Mouse (Mus musculus): ENCODE measurements at regions not wholly inside any gene's neighbourhood (a gene's known extent, or its start where the extent isn't known, plus 50 kb on each side); places are given as distances from the start of the nearest gene placed in this dataset.

- H3K4me1 ChIP-seq (ENCODE audit: control insufficient read depth, insufficient read depth, low read length), result 0 out of 2 replicates have a peak, but pooled peaks cover 4% of the 10 kb centered on the region
- H3K9ac ChIP-seq (replicated peaks; ENCODE audit: low read depth, low read length), result no peak overlapping the region
- no peaks in the 10 kb centered on the region for H3K9me3 ChIP-seq (ENCODE audit: control insufficient read depth, low read length)
- H3K27ac ChIP-seq (ENCODE audit: low read depth, low read length), result no peak overlapping the region
- no peaks in the 10 kb centered on the region for H3K27me3 ChIP-seq (ENCODE audit: control insufficient read depth, insufficient read depth, low read length)
- no peak overlapping the region for H3K4me2 ChIP-seq (ENCODE audit: low read depth, low read length)
- no peaks in the 10 kb centered on the region for H3K36me3 ChIP-seq (ENCODE audit: control insufficient read depth, insufficient read depth, low read length)
- no peak overlapping the region for H3K4me3 ChIP-seq (ENCODE audit: low read depth, low read length)
- ATAC-seq (ENCODE audit: low read depth), result no peak
- WGBS, result 91% methylated on average over 8 of the region's 8 CpGs
Observed at GRCm38 (mm10) chr14:58502890-58503289, 432.5 kb downstream of the Fgf9 start.

DNA sequence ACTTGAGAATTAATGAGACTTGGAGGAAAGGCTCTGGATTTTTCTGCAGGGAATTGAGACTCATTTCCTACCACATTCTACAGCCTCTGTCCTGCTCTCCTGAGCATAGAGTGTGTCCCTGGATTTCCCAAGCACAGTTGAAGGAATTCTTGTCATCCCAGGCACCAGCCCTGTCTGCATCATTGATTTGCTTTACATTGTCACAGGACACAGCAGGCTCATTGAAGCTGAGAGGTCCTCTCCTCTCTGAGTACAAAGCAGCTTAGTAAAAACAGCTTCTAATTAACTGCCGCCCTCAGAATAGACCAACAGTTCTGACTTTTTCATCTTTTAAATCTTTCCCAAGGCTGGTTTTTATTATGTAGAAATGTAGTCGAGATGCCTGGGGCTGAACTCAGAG lies 429.7 kb downstream of the Fgf9 start:
- Histone ChIP-seq H3K4me1 (ENCODE audit: control insufficient read depth, insufficient read depth, low read length) (0 out of 2 replicates have a peak, but pooled peaks cover 4% of the 10 kb centered on the region), H3K4me2 (ENCODE audit: low read depth, low read length) (no peak overlapping the region), H3K9ac (replicated peaks; ENCODE audit: low read depth, low read length) (no peak overlapping the region), H3K36me3 (ENCODE audit: control insufficient read depth, insufficient read depth, low read length) (no peaks in the 10 kb centered on the region), H3K4me3 (ENCODE audit: low read depth, low read length) (no peak overlapping the region), H3K27me3 (ENCODE audit: control insufficient read depth, insufficient read depth, low read length) (no peaks in the 10 kb centered on the region), H3K9me3 (ENCODE audit: control insufficient read depth, low read length) (no peaks in the 10 kb centered on the region), H3K27ac (ENCODE audit: low read depth, low read length) (no peak overlapping the region)
- WGBS, result 7% methylated on average over 2 of the region's 2 CpGs
- no peak for ATAC-seq (ENCODE audit: low read depth)

DNA sequence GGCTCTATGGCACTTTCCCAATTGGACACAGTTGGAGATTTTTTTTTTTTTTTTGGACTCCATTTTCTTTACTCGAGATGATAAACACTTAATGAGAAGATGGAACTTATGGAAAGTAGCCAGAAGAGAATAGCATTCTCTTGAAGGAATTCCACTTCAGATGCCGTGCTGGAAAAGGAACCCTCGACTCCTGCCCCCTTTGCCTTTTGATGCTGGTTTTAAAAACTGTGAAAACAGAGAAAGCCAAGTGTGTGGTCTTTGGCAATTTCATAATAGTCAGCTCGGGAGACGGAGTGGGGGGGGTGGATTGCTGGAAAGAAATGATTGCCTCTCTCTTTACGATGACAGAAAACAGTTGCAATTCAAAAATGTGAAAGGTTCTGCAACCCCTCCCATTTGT lies 429.2 kb downstream of the Fgf9 start:
- no peaks in the 10 kb centered on the region for H3K27me3 ChIP-seq (ENCODE audit: control insufficient read depth, insufficient read depth, low read length)
- H3K4me1 ChIP-seq (ENCODE audit: control insufficient read depth, insufficient read depth, low read length), result 0 out of 2 replicates have a peak, but pooled peaks cover 4% of the 10 kb centered on the region
- no peak overlapping the region for H3K9ac ChIP-seq (replicated peaks; ENCODE audit: low read depth, low read length)
- no peak for ATAC-seq (ENCODE audit: low read depth)
- H3K4me2 ChIP-seq (ENCODE audit: low read depth, low read length), result no peak overlapping the region
- no peak overlapping the region for H3K27ac ChIP-seq (ENCODE audit: low read depth, low read length)
- 33% methylated on average over 6 of the region's 6 CpGs for WGBS
- no peaks in the 10 kb centered on the region for H3K36me3 ChIP-seq (ENCODE audit: control insufficient read depth, insufficient read depth, low read length)
- no peaks in the 10 kb centered on the region for H3K9me3 ChIP-seq (ENCODE audit: control insufficient read depth, low read length)
- H3K4me3 ChIP-seq (ENCODE audit: low read depth, low read length), result no peak overlapping the region

DNA sequence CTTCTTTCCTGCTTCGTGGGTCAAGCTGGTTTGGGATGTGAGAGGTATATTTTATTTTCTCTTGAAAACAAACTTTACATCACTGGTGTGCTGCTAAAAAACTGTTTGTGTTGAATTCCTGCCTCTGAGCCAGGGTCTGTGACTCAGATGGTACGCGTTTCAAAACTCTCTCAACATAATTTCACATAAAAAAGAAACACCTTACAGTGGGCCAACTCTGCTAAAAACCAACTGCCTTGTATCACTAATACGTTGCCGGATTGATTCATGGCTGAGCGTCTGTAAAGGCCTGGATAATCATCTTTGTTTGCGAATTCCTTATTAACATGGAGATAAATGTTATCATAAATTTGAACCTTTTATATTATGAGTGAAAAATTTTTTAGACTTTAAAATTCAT lies 428.7 kb downstream of the Fgf9 start:
- Histone ChIP-seq H3K27me3 (ENCODE audit: control insufficient read depth, insufficient read depth, low read length) (no peaks in the 10 kb centered on the region), H3K4me2 (ENCODE audit: low read depth, low read length) (no peak overlapping the region), H3K27ac (ENCODE audit: low read depth, low read length) (no peak overlapping the region), H3K4me3 (ENCODE audit: low read depth, low read length) (no peak overlapping the region), H3K36me3 (ENCODE audit: control insufficient read depth, insufficient read depth, low read length) (no peaks in the 10 kb centered on the region), H3K4me1 (ENCODE audit: control insufficient read depth, insufficient read depth, low read length) (0 out of 2 replicates have a peak, but pooled peaks cover 4% of the 10 kb centered on the region), H3K9ac (replicated peaks; ENCODE audit: low read depth, low read length) (no peak overlapping the region), H3K9me3 (ENCODE audit: control insufficient read depth, low read length) (no peaks in the 10 kb centered on the region)
- WGBS, result 89% methylated on average over 7 of the region's 7 CpGs
- ATAC-seq (ENCODE audit: low read depth), result no peak

DNA sequence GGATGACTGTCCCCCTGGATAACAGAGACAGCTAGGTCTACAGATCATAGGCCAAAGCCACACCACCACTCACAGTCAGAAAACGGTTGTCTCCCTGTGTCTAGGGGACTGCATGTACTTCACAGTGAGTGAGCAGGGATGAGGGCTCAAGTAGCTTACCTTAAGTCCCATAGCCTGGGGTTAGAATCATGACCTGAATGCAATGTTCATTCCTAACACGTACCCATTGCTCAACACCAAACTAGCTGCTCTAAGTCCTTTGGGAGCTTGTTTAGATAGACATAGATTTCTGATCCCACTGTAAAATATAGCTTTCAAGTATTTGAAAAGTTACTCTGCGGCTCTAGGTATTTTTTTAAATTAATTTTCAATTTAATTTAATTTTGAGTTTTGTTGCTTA lies 426.6 kb downstream of the Fgf9 start:
- 98% methylated on average over 3 of the region's 3 CpGs for WGBS
- H3K4me3 ChIP-seq (ENCODE audit: low read depth, low read length), result no peak overlapping the region
- no peak overlapping the region for H3K4me2 ChIP-seq (ENCODE audit: low read depth, low read length)
- no peak for ATAC-seq (ENCODE audit: low read depth)
- no peaks in the 10 kb centered on the region for H3K9me3 ChIP-seq (ENCODE audit: control insufficient read depth, low read length)
- H3K4me1 ChIP-seq (ENCODE audit: control insufficient read depth, insufficient read depth, low read length), result 0 out of 2 replicates have a peak, but pooled peaks cover 4% of the 10 kb centered on the region
- H3K27ac ChIP-seq (ENCODE audit: low read depth, low read length), result no peak overlapping the region
- H3K27me3 ChIP-seq (ENCODE audit: control insufficient read depth, insufficient read depth, low read length), result no peaks in the 10 kb centered on the region
- H3K9ac ChIP-seq (replicated peaks; ENCODE audit: low read depth, low read length), result no peak overlapping the region
- H3K36me3 ChIP-seq (ENCODE audit: control insufficient read depth, insufficient read depth, low read length), result no peaks in the 10 kb centered on the region

DNA sequence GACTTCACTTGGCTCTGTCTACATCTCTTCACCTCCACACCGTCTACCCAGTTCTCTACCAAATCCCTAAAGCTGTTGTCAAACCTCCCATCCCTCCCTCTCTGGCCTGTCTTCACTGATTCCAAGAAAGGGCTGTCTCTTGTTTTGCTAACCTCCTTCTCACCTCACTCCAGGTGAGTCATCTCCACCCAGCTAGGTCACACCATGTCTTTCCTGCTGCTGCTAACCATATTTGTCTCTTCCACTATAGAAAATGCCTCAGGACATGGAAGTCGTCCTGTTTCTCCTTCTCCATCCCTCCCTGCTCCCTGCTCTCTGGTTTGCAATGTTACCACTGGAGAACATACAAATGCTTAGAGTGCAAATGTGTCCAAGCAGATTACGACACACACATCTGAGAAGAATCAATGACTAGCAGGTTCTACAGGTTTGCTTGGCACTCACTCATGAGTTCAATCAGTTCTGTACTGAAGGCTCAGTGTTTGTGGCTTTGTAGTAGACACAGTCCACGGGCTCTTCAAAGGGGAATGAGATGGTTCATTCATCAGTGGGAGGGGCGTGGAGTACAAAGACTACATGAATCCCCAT lies 424.1 kb downstream of the Fgf9 start:
- ATAC-seq (ENCODE audit: low read depth), result no peak

DNA sequence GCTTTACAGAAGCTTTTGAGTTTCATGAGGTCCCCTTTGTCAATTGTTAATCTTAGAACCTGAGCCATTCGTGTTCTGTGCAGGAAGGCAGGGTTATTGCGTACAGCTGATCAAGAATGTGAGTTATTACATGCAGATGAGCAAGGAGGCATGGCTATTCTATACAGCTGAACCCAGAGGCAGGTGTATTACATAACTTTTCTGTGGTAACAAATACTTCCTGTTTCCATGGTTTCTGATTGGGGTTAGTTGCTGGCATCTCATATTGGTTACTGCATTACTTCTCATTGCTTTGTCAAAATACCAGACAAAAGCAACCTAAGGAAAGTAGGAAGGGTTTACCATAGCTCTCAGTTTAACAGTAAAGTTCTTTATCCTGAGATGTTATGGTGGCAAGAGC lies 421.8 kb downstream of the Fgf9 start:
- no peak for ATAC-seq (ENCODE audit: low read depth)
- no peak overlapping the region for H3K4me2 ChIP-seq (ENCODE audit: low read depth, low read length)
- H3K9me3 ChIP-seq (ENCODE audit: control insufficient read depth, low read length), result no peaks in the 10 kb centered on the region
- no peak overlapping the region for H3K9ac ChIP-seq (replicated peaks; ENCODE audit: low read depth, low read length)
- no peak overlapping the region for H3K4me3 ChIP-seq (ENCODE audit: low read depth, low read length)
- H3K4me1 ChIP-seq (ENCODE audit: control insufficient read depth, insufficient read depth, low read length), result no peaks in the 10 kb centered on the region
- no peaks in the 10 kb centered on the region for H3K36me3 ChIP-seq (ENCODE audit: control insufficient read depth, insufficient read depth, low read length)
- H3K27me3 ChIP-seq (ENCODE audit: control insufficient read depth, insufficient read depth, low read length), result no peaks in the 10 kb centered on the region
- H3K27ac ChIP-seq (ENCODE audit: low read depth, low read length), result no peak overlapping the region
- 84% methylated on average over 2 of the region's 2 CpGs for WGBS

More for the DNA sequence above, 424.1 kb downstream of the Fgf9 start:
- 84% methylated on average over 5 of the region's 5 CpGs for WGBS
- no peak overlapping the region for H3K27ac ChIP-seq (ENCODE audit: low read depth, low read length)
- no peak overlapping the region for H3K4me2 ChIP-seq (ENCODE audit: low read depth, low read length)
- no peaks in the 10 kb centered on the region for H3K27me3 ChIP-seq (ENCODE audit: control insufficient read depth, insufficient read depth, low read length)
- no peak overlapping the region for H3K9ac ChIP-seq (replicated peaks; ENCODE audit: low read depth, low read length)
- no peaks in the 10 kb centered on the region for H3K9me3 ChIP-seq (ENCODE audit: control insufficient read depth, low read length)
- H3K4me1 ChIP-seq (ENCODE audit: control insufficient read depth, insufficient read depth, low read length), result no peaks in the 10 kb centered on the region
- no peak overlapping the region for H3K4me3 ChIP-seq (ENCODE audit: low read depth, low read length)
- H3K36me3 ChIP-seq (ENCODE audit: control insufficient read depth, insufficient read depth, low read length), result no peaks in the 10 kb centered on the region

- H3K4me2 ChIP-seq (ENCODE audit: low read depth, low read length), result no peak overlapping the region
- H3K9me3 ChIP-seq (ENCODE audit: control insufficient read depth, low read length), result no peaks in the 10 kb centered on the region
- no peaks in the 10 kb centered on the region for H3K27me3 ChIP-seq (ENCODE audit: control insufficient read depth, insufficient read depth, low read length)
- no peaks in the 10 kb centered on the region for H3K4me1 ChIP-seq (ENCODE audit: control insufficient read depth, insufficient read depth, low read length)
- 83% methylated on average over 6 of the region's 6 CpGs for WGBS
- H3K36me3 ChIP-seq (ENCODE audit: control insufficient read depth, insufficient read depth, low read length), result no peaks in the 10 kb centered on the region
- no peak overlapping the region for H3K4me3 ChIP-seq (ENCODE audit: low read depth, low read length)
- no peak overlapping the region for H3K9ac ChIP-seq (replicated peaks; ENCODE audit: low read depth, low read length)
- ATAC-seq (ENCODE audit: low read depth), result no peak
- no peak overlapping the region for H3K27ac ChIP-seq (ENCODE audit: low read depth, low read length)
Observed at GRCm38 (mm10) chr14:58488803-58489202, 418.5 kb downstream of the Fgf9 start.

GRCm38 (mm10) chr14:58487836-58488235 lies 417.5 kb downstream of the Fgf9 start:
- Histone ChIP-seq H3K4me2 (ENCODE audit: low read depth, low read length) (no peak overlapping the region), H3K9me3 (ENCODE audit: control insufficient read depth, low read length) (no peaks in the 10 kb centered on the region), H3K27ac (ENCODE audit: low read depth, low read length) (no peak overlapping the region), H3K36me3 (ENCODE audit: control insufficient read depth, insufficient read depth, low read length) (no peaks in the 10 kb centered on the region), H3K4me1 (ENCODE audit: control insufficient read depth, insufficient read depth, low read length) (no peaks in the 10 kb centered on the region), H3K9ac (replicated peaks; ENCODE audit: low read depth, low read length) (no peak overlapping the region), H3K4me3 (ENCODE audit: low read depth, low read length) (no peak overlapping the region), H3K27me3 (ENCODE audit: control insufficient read depth, insufficient read depth, low read length) (no peaks in the 10 kb centered on the region)
- 95% methylated on average over 6 of the region's 6 CpGs for WGBS
- no peak for ATAC-seq (ENCODE audit: low read depth)
